Mouse (Mus musculus) heart, postnatal 0 days (tissue): ENCODE results near the gene Spock1. TPM values are rescaled to one million over a fixed set of nuclear protein-coding genes. Genes with fewer than 3 reads are reported as not detected.

ENCODE experiments used
- ATAC-seq: fragments of 200-750 bp; cut with Nextera tagmentation; 2 replicates; pipeline ENCODE4 v1.8.0; 2017; ENCODE audit warnings: low read depth, moderate number of reproducible peaks, moderate library complexity; ENCODE audit not compliant: insufficient read depth
- DNase-seq: peaks from one replicate; pipeline ENCODE4 v3.0.0-alpha.2; 2016; ENCODE audit warnings: low spot score
- H3K27ac ChIP-seq: fragments of 300-500 bp; sonication (generic); 2 replicates; pipeline ENCODE4 v1.5.1; 2014; ENCODE audit warnings: low read depth, mild to moderate bottlenecking
- H3K27me3 ChIP-seq: fragments of 300-500 bp; sonication (generic); 2 replicates; pipeline ENCODE4 v1.6.1; 2014; ENCODE audit warnings: low read length, mixed read lengths; ENCODE audit not compliant: control insufficient read depth, insufficient read depth
- H3K36me3 ChIP-seq: fragments of 300-500 bp; sonication (generic); replicated peaks from 2 replicates; pipeline ENCODE4 v1.6.1; 2014; ENCODE audit warnings: low read length, mixed read lengths; ENCODE audit not compliant: control insufficient read depth, insufficient read depth
- H3K4me1 ChIP-seq: fragments of 300-500 bp; sonication (generic); 2 replicates; pipeline ENCODE4 v1.6.1; 2014; ENCODE audit warnings: antibody characterized with exemption; ENCODE audit not compliant: control insufficient read depth, insufficient read depth
- H3K4me2 ChIP-seq: fragments of 300-500 bp; sonication (generic); 2 replicates; pipeline ENCODE4 v1.6.1; 2014; ENCODE audit warnings: low read depth, mild to moderate bottlenecking, low read length, moderate library complexity
- H3K4me3 ChIP-seq: fragments of 300-500 bp; sonication (generic); 2 replicates; pipeline ENCODE4 v1.5.1; 2014; ENCODE audit warnings: low read depth, low read length
- H3K9ac ChIP-seq: fragments of 300-500 bp; sonication (generic); replicated peaks from 2 replicates; pipeline ENCODE4 v1.6.1; 2014; ENCODE audit warnings: low read depth, low read length, mixed read lengths
- H3K9me3 ChIP-seq: fragments of 300-500 bp; sonication (generic); replicated peaks from 2 replicates; pipeline ENCODE4 v1.6.1; 2016; ENCODE audit warnings: low read length; ENCODE audit not compliant: control insufficient read depth
- CTCF ChIP-seq: IDR thresholded peaks from 2 replicates; pipeline ENCODE4 v1.5.1; 2016; ENCODE audit warnings: antibody characterized with exemption, control low read depth, low read depth
- EP300 ChIP-seq: IDR thresholded peaks from 2 replicates; pipeline ENCODE4 v1.6.1; 2016; ENCODE audit warnings: antibody characterized with exemption, low read depth
- WGBS: fragments of 180-500 bp; shearing (Covaris S2); extraction: QIAGEN DNeasy Blood & Tissue Kit; methylation state at CpG from one replicate; pipeline ENCODE4 v1.1.7; 2014; 5-methylcytosine and 5-hydroxymethylcytosine counted together
- polyA plus RNA-seq: library from polyadenylated mRNA; unstranded; fragments of >200 nt; fragmentation: Nextera tagmentation; extraction: Ambion mirVana; gene quantifications from 2 replicates; pipeline ENCODE4 v1.2.1, GENCODE M21; 2015
- total RNA-seq: library from RNA; depleted of rRNA; stranded (reverse); fragments of >200 nt; gene quantifications from 2 replicates; pipeline ENCODE4 v1.2.3, GENCODE M21; 2014; ENCODE audit warnings: low replicate concordance

Gene Spock1
- total and polyA plus RNA-seq, 2 experiments from 2014 or later = 0.20 to 0.23 TPM

DNA sequence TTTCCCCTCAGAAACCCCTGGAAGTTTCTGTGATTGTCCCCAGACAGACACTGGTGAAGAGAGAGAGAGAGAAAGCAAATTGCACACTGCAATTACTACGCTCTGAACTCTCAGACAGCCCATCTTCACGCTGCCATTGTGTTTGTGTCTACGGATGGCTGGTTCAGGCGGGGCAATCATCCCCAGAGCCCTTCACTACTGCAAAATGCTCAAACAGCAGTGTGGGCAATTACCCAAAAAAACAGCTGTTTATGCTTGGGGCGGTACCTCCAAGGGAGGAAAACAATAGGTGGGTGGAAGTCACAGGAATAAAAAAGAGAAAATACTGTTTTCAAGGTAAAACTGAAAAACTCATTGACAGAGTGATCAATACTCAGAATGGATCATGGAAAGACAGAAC lies 190.0 kb downstream of the Spock1 start:
- no peaks in the 10 kb centered on the region for H3K4me1 ChIP-seq
- no peak for DNase-seq

DNA sequence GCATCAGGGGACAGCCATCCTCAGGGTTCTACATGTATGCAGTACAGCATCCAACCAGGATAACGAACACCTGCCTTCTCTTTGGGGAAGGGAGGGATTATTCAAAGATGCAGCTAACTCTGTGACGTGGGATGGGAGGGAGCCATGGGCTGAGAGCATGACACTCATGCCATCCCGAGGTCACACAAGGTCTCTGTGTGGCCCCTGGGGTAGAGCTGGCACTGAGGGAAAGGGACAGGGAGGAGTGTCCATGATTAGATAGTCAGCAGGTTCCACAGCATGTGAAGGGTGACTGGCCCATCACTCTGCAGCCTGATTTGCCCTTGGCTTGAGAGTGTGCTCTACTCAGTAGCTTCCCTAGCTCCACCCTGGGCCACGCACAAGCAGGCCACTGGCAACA lies 195.2 kb downstream of the Spock1 start:
- Histone ChIP-seq H3K9ac (no peak overlapping the region), H3K36me3 (no peaks in the 10 kb centered on the region), H3K27ac (no peak overlapping the region), H3K4me2 (no peak overlapping the region), H3K4me1 (no peaks in the 10 kb centered on the region), H3K4me3 (no peak overlapping the region), H3K9me3 (0 out of 2 replicates have a peak, but pooled peaks cover 5% of the 10 kb centered on the region), H3K27me3 (no peaks in the 10 kb centered on the region)
- WGBS = 77% methylated on average over 4 of the region's 4 CpGs
- DNase-seq (no peak), ATAC-seq (no peak)
- TF ChIP-seq CTCF (no peak), EP300 (no peak)

More for the DNA sequence above, 190.0 kb downstream of the Spock1 start:
- Histone ChIP-seq H3K4me2 (no peak overlapping the region), H3K4me3 (no peak overlapping the region), H3K36me3 (no peaks in the 10 kb centered on the region), H3K27me3 (no peaks in the 10 kb centered on the region), H3K27ac (no peak overlapping the region), H3K9ac (no peak overlapping the region), H3K9me3 (0 out of 2 replicates have a peak, but pooled peaks cover 5% of the 10 kb centered on the region)
- TF ChIP-seq EP300 (no peak), CTCF (no peak)
- ATAC-seq = no peak
- 80% methylated on average over 5 of the region's 5 CpGs for WGBS

DNA sequence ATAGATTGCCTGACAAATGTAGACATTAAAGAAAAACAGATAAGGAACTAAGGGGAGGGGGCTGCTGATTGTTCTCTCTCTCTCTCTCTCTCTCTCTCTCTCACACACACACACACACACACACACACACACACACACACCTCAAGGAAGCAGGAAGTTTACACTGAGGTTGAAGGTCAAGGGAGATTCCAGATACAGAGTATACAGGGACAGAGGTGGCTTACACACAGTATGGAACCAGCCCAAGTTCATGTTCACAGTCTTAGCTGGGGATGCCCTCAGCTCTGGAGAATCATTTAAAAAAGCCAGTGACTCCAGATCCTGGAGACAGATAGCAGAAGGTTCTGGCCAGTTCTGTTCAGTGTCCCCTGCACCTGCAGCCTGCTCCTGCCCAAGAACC lies 199.7 kb downstream of the Spock1 start:
- no peaks in the 10 kb centered on the region for H3K9me3 ChIP-seq
- ATAC-seq = no peak

DNA sequence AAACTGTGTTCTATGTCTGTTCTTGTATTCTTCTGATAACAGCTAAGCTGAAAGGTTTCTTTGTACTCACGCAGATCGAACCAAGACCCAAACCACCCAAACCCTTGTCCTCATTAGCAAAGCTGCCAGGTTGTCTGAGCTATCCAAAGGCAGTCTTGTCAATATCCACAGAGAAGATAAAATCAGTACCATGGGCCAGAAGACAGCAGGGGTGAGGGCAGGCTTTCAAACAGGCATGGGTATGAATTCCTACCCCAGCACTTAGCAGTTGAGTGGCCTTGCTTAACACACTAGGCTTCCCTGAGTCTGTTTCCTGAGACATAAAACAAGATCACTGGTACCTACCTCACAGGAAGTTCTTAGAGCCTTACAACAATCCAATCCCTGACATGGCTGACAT lies 205.2 kb downstream of the Spock1 start:
- no peak for DNase-seq
- no peak for TF ChIP-seq EP300
- TF ChIP-seq CTCF = no peak
- no peak for ATAC-seq
- no peaks in the 10 kb centered on the region for H3K36me3 ChIP-seq
- H3K4me3 ChIP-seq = no peak overlapping the region
- no peaks in the 10 kb centered on the region for H3K4me1 ChIP-seq
- H3K27me3 ChIP-seq = no peaks in the 10 kb centered on the region
- H3K9ac ChIP-seq = no peak overlapping the region
- no peak overlapping the region for H3K4me2 ChIP-seq
- 82% methylated on average over 2 of the region's 2 CpGs for WGBS
- no peaks in the 10 kb centered on the region for H3K9me3 ChIP-seq
- no peak overlapping the region for H3K27ac ChIP-seq

More for the DNA sequence above, 199.7 kb downstream of the Spock1 start:
- Histone ChIP-seq H3K4me3 (no peak overlapping the region), H3K27ac (no peak overlapping the region), H3K4me2 (no peak overlapping the region), H3K4me1 (no peaks in the 10 kb centered on the region), H3K27me3 (no peaks in the 10 kb centered on the region), H3K9ac (no peak overlapping the region), H3K36me3 (no peaks in the 10 kb centered on the region)
- TF ChIP-seq CTCF = no peak
- TF ChIP-seq EP300 = no peak
- no peak for DNase-seq

DNA sequence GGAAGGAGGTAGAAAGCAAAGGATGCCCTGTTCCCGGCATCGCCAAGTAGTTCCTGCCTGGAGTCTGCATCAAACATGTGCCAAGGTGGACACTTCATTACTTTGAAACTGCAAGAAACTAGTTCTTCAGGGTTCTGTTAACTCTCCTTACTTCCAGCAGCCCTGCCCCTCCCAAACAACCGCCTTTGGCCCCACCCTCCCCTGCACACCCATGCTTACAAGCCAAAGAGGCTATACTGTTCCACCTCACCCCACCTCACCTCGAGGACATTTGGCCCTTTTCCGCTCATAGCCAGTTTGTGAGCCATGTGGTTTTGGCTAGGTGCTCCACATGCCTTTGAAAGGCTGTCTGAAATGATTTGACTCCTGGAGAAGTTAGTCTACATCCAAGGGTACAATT lies 211.4 kb downstream of the Spock1 start:
- Histone ChIP-seq H3K27me3 (0 out of 2 replicates have a peak, but pooled peaks cover 3% of the 10 kb centered on the region), H3K4me3 (no peak overlapping the region), H3K9ac (no peak overlapping the region), H3K4me1 (no peaks in the 10 kb centered on the region), H3K36me3 (no peaks in the 10 kb centered on the region), H3K9me3 (no peaks in the 10 kb centered on the region), H3K4me2 (no peak overlapping the region), H3K27ac (no peak overlapping the region)
- no peak for TF ChIP-seq EP300
- no peak for TF ChIP-seq CTCF
- DNase-seq (no peak), ATAC-seq (no peak)
- WGBS = 77% methylated on average over 5 of the region's 5 CpGs

DNA sequence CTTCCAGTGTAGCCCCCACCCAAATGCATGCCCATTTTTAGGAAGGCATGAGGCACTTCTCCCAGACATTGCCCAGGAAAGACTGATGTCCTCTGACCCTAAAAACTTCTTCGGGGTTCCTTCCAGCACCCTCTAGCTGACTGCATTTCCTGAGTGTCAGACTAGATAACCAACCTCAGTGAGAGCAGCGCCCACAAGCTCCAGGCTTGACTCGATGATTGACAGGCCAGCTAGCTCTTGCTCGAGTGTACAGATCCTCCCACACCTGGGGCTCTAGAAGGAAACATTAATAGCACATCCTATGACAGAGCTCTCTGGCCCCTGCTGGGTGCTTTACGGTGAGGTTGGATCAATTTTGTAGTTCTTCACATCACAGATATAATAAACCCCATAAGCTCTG lies 219.2 kb downstream of the Spock1 start:
- H3K4me2 ChIP-seq = no peak overlapping the region
- 48% methylated on average over 5 of the region's 5 CpGs for WGBS
- H3K4me3 ChIP-seq = no peak overlapping the region
- DNase-seq (no peak), ATAC-seq (no peak)
- 0 out of 2 replicates have a peak, but pooled peaks cover 3% of the 10 kb centered on the region for H3K27me3 ChIP-seq
- H3K4me1 ChIP-seq = no peaks in the 10 kb centered on the region
- H3K9ac ChIP-seq = no peak overlapping the region
- no peaks in the 10 kb centered on the region for H3K36me3 ChIP-seq
- H3K9me3 ChIP-seq = no peaks in the 10 kb centered on the region
- no peak overlapping the region for H3K27ac ChIP-seq
- TF ChIP-seq CTCF (no peak), EP300 (no peak)
